Mouse (Mus musculus): ENCODE measurements around the gene Mical3. TPM values are rescaled to one million over a fixed set of nuclear protein-coding genes. Genes with fewer than 3 reads are reported as not detected.

Mical3 gene
- polyA plus RNA-seq, 1 experiment from 2014 or later = 4.5 TPM

- Histone ChIP-seq H3K27ac (ENCODE audit: low read depth, low read length) (no peak overlapping the region), H3K4me1 (replicated peaks; ENCODE audit: control insufficient read depth, insufficient read depth, low read length) (no peaks in the 10 kb centered on the region), H3K9me3 (ENCODE audit: control insufficient read depth) (no peaks in the 10 kb centered on the region), H3K9ac (ENCODE audit: low read depth, low read length) (no peak overlapping the region), H3K4me3 (ENCODE audit: low read depth, low read length) (no peak overlapping the region), H3K27me3 (replicated peaks; ENCODE audit: control insufficient read depth, insufficient read depth, low read length) (no peaks in the 10 kb centered on the region), H3K4me2 (replicated peaks; ENCODE audit: low read depth) (no peak overlapping the region), H3K36me3 (ENCODE audit: control insufficient read depth, insufficient read depth) (peaks cover 23% of the 10 kb centered on the region)
- WGBS = 40% methylated on average over 4 of the region's 4 CpGs
- ATAC-seq = no peak
- no peak for TF ChIP-seq CTCF (IDR thresholded peaks at IDR 0.05; ENCODE audit: low read depth)
Measured at GRCm38 (mm10) chr6:121004959-121005358, 125.8 kb downstream of the Mical3 start.

GRCm38 (mm10) chr6:121002952-121003351 is 127.8 kb downstream of the Mical3 start:
- TF ChIP-seq CTCF (IDR thresholded peaks at IDR 0.05; ENCODE audit: low read depth) = no peak
- no peaks in the 10 kb centered on the region for H3K27me3 ChIP-seq (replicated peaks; ENCODE audit: control insufficient read depth, insufficient read depth, low read length)
- H3K4me2 ChIP-seq (replicated peaks; ENCODE audit: low read depth) = no peak overlapping the region
- no peak overlapping the region for H3K4me3 ChIP-seq (ENCODE audit: low read depth, low read length)
- H3K9ac ChIP-seq (ENCODE audit: low read depth, low read length) = no peak overlapping the region
- H3K9me3 ChIP-seq (ENCODE audit: control insufficient read depth) = no peaks in the 10 kb centered on the region
- H3K27ac ChIP-seq (ENCODE audit: low read depth, low read length) = no peak overlapping the region
- peaks cover 23% of the 10 kb centered on the region for H3K36me3 ChIP-seq (ENCODE audit: control insufficient read depth, insufficient read depth)
- no peak for ATAC-seq
- no peaks in the 10 kb centered on the region for H3K4me1 ChIP-seq (replicated peaks; ENCODE audit: control insufficient read depth, insufficient read depth, low read length)
- 84% methylated on average over 3 of the region's 3 CpGs for WGBS

- TF ChIP-seq CTCF (IDR thresholded peaks at IDR 0.05; ENCODE audit: low read depth) = no peak
- H3K4me1 ChIP-seq (replicated peaks; ENCODE audit: control insufficient read depth, insufficient read depth, low read length) = no peaks in the 10 kb centered on the region
- no peak overlapping the region for H3K9ac ChIP-seq (ENCODE audit: low read depth, low read length)
- WGBS = 78% methylated on average over 8 of the region's 8 CpGs
- no peak overlapping the region for H3K27ac ChIP-seq (ENCODE audit: low read depth, low read length)
- ATAC-seq = no peak
- H3K4me2 ChIP-seq (replicated peaks; ENCODE audit: low read depth) = no peak overlapping the region
- H3K36me3 ChIP-seq (ENCODE audit: control insufficient read depth, insufficient read depth) = peaks cover 26% of the 10 kb centered on the region
- no peak overlapping the region for H3K4me3 ChIP-seq (ENCODE audit: low read depth, low read length)
- H3K9me3 ChIP-seq (ENCODE audit: control insufficient read depth) = no peaks in the 10 kb centered on the region
- no peaks in the 10 kb centered on the region for H3K27me3 ChIP-seq (replicated peaks; ENCODE audit: control insufficient read depth, insufficient read depth, low read length)
Measured at GRCm38 (mm10) chr6:120999860-121000526, 130.8 kb downstream of the Mical3 start.

GRCm38 (mm10) chr6:120999087-120999486 is 131.7 kb downstream of the Mical3 start:
- WGBS = 78% methylated on average over 5 of the region's 5 CpGs
- Histone ChIP-seq H3K4me2 (replicated peaks; ENCODE audit: low read depth) (no peak overlapping the region), H3K9ac (ENCODE audit: low read depth, low read length) (no peak overlapping the region), H3K27me3 (replicated peaks; ENCODE audit: control insufficient read depth, insufficient read depth, low read length) (no peaks in the 10 kb centered on the region), H3K27ac (ENCODE audit: low read depth, low read length) (no peak overlapping the region), H3K4me1 (replicated peaks; ENCODE audit: control insufficient read depth, insufficient read depth, low read length) (no peaks in the 10 kb centered on the region), H3K4me3 (ENCODE audit: low read depth, low read length) (no peak overlapping the region), H3K36me3 (ENCODE audit: control insufficient read depth, insufficient read depth) (peaks cover 26% of the 10 kb centered on the region), H3K9me3 (ENCODE audit: control insufficient read depth) (no peaks in the 10 kb centered on the region)
- TF ChIP-seq CTCF (IDR thresholded peaks at IDR 0.05; ENCODE audit: low read depth) = no peak
- ATAC-seq = no peak

- no peak for ATAC-seq
- WGBS = 92% methylated on average over 6 of the region's 6 CpGs
Measured at GRCm38 (mm10) chr6:120996607-120997006, 134.2 kb downstream of the Mical3 start.

GRCm38 (mm10) chr6:120995541-120995940 is 135.3 kb downstream of the Mical3 start:
- Histone ChIP-seq H3K4me2 (replicated peaks; ENCODE audit: low read depth) (no peak overlapping the region), H3K27ac (ENCODE audit: low read depth, low read length) (no peak overlapping the region), H3K36me3 (ENCODE audit: control insufficient read depth, insufficient read depth) (peaks cover 9% of the 10 kb centered on the region; the same call in 1 of the 2 replicates), H3K9ac (ENCODE audit: low read depth, low read length) (no peak overlapping the region), H3K4me1 (replicated peaks; ENCODE audit: control insufficient read depth, insufficient read depth, low read length) (no peaks in the 10 kb centered on the region), H3K4me3 (ENCODE audit: low read depth, low read length) (no peak overlapping the region), H3K9me3 (ENCODE audit: control insufficient read depth) (no peaks in the 10 kb centered on the region), H3K27me3 (replicated peaks; ENCODE audit: control insufficient read depth, insufficient read depth, low read length) (no peaks in the 10 kb centered on the region)
- TF ChIP-seq CTCF (IDR thresholded peaks at IDR 0.05; ENCODE audit: low read depth) = no peak
- 53% methylated on average over 9 of the region's 9 CpGs for WGBS
- peak; percentile 70 for ATAC-seq

More at GRCm38 (mm10) chr6:120996607-120997006, 134.2 kb downstream of the Mical3 start:
- TF ChIP-seq CTCF (IDR thresholded peaks at IDR 0.05; ENCODE audit: low read depth) = no peak
- Histone ChIP-seq H3K27me3 (replicated peaks; ENCODE audit: control insufficient read depth, insufficient read depth, low read length) (no peaks in the 10 kb centered on the region), H3K4me2 (replicated peaks; ENCODE audit: low read depth) (no peak overlapping the region), H3K4me1 (replicated peaks; ENCODE audit: control insufficient read depth, insufficient read depth, low read length) (no peaks in the 10 kb centered on the region), H3K4me3 (ENCODE audit: low read depth, low read length) (no peak overlapping the region), H3K9me3 (ENCODE audit: control insufficient read depth) (no peaks in the 10 kb centered on the region), H3K27ac (ENCODE audit: low read depth, low read length) (no peak overlapping the region), H3K36me3 (ENCODE audit: control insufficient read depth, insufficient read depth) (peaks cover 19% of the 10 kb centered on the region; the same call in 1 of the 2 replicates), H3K9ac (ENCODE audit: low read depth, low read length) (no peak overlapping the region)
